Mouse (Mus musculus): ENCODE measurements around the gene Car5a.

- TF ChIP-seq CTCF (IDR thresholded peaks at IDR 0.05; ENCODE audit: insufficient read depth, low read depth, low read length) (no peak), POLR2A (IDR thresholded peaks at IDR 0.05; ENCODE audit: insufficient read depth, low read depth, low read length) (no peak)
Measured at GRCm38 (mm10) chr8:121934506-121934905, 10.2 kb downstream of the Car5a start.

All from olfactory bulb, adult 2 months (tissue).